Comparison of ENCODE assay signal across 19 mouse cellular contexts in the genomic region with DNA sequence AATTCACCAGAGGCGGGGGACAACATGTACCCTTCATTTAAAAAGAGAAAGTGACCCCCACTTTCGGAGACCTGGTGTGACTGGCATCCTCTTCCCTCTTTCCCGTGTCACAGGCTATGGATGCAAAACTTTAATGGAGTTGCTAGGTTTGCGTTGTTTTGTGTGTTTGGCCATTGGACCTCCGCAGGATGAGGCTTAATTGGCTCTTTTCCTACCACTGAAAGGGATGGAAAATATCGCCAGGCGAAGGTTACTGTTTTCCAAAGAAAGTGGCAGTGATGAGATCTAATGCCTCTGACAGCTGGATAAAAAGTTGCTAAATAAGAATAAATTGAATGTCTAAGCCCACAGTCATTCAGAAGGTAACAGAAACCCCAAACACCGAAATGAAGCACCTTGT.
DNase-seq lines count a peak whose midpoint lies in the region; ATAC-seq and TF ChIP-seq lines count a peak whose summit lies in the region.
"Had no signal": no experiment of that assay in that cellular context is flagged by ENCODE, and none has a peak within 500 bp of the region (broad histone marks: within the 10 kb centered on the region; RNA-seq: fewer than 3 reads in every experiment).

No protein-coding gene starts in this region.

- no peaks in the 10 kb centered on the region for H3K9me3 ChIP-seq in forebrain, embryonic 14.5 days (replicated peaks; ENCODE audit: control insufficient read depth, low read length)
- no peaks in the 10 kb centered on the region for H3K9me3 ChIP-seq in hindbrain, embryonic 16.5 days (ENCODE audit: control insufficient read depth, low read length)
- no peaks in the 10 kb centered on the region for H3K9me3 ChIP-seq in liver, embryonic 11.5 days (ENCODE audit: control insufficient read depth, low read length)
- H3K9me3 ChIP-seq: heart, embryonic 13.5 days had no signal

- peak overlapping the region; percentile 92 for H3K27ac ChIP-seq in layer of hippocampus, adult 2 months
- peak overlapping the region; percentile 16; the same call in 1 of the 2 replicates for H3K27ac ChIP-seq in forebrain, embryonic 14.5 days (ENCODE audit: low read depth, low read length)
- H3K27ac ChIP-seq in hindbrain, embryonic 16.5 days (ENCODE audit: low read depth, low read length): peak overlapping the region; percentile 63; the same call in 1 of the 2 replicates
- peak overlapping the region; percentile 90 for H3K27ac ChIP-seq in olfactory bulb, adult 2 months (ENCODE audit: insufficient read depth, low read depth, low read length)
- H3K27ac ChIP-seq in liver, embryonic 11.5 days (ENCODE audit: low read depth, low read length): no peak overlapping the region
- H3K27ac ChIP-seq: heart, embryonic 13.5 days had no signal

- no peaks in the 10 kb centered on the region; the same call in 1 of the 2 replicates for H3K36me3 ChIP-seq in forebrain, embryonic 14.5 days (ENCODE audit: control insufficient read depth, insufficient read depth, low read length)
- peaks cover 4% of the 10 kb centered on the region; the same call in 1 of the 2 replicates for H3K36me3 ChIP-seq in hindbrain, embryonic 16.5 days (ENCODE audit: control insufficient read depth, insufficient read depth, low read length)
- H3K36me3 ChIP-seq in liver, embryonic 11.5 days (ENCODE audit: control insufficient read depth, insufficient read depth, low read length): no peaks in the 10 kb centered on the region
- H3K36me3 ChIP-seq: heart, embryonic 13.5 days had no signal

- WGBS in forebrain, embryonic 14.5 days: 12% methylated on average over 8 of the region's 8 CpGs
- WGBS in hindbrain, embryonic 16.5 days: 69% methylated on average over 8 of the region's 8 CpGs
- 49% methylated on average over 8 of the region's 8 CpGs for WGBS in olfactory bulb, adult 2 months
- WGBS in liver, embryonic 11.5 days: 79% methylated on average over 8 of the region's 8 CpGs

- H3K4me3 ChIP-seq in layer of hippocampus, adult 2 months: no peak overlapping the region; the same call in 1 of the 2 replicates
- no peak overlapping the region for H3K4me3 ChIP-seq in forebrain, embryonic 14.5 days (ENCODE audit: low read depth, low read length)
- no peak overlapping the region for H3K4me3 ChIP-seq in hindbrain, embryonic 16.5 days (ENCODE audit: low read length)
- no peak overlapping the region for H3K4me3 ChIP-seq in olfactory bulb, adult 2 months (ENCODE audit: insufficient read depth, low read depth, low read length)
- H3K4me3 ChIP-seq in liver, embryonic 11.5 days (ENCODE audit: low read depth, low read length): no peak overlapping the region
- H3K4me3 ChIP-seq: erythroblast, embryonic 14.5 days; heart, embryonic 13.5 days had no signal

- no peak for TF ChIP-seq CTCF in layer of hippocampus, adult 2 months (conservative IDR thresholded peaks at IDR 0.05)
- TF ChIP-seq CTCF in olfactory bulb, adult 2 months (IDR thresholded peaks at IDR 0.05; ENCODE audit: insufficient read depth, low read depth, low read length): no peak

- no peaks in the 10 kb centered on the region for H3K27me3 ChIP-seq in forebrain, embryonic 14.5 days (replicated peaks; ENCODE audit: control insufficient read depth, insufficient read depth, low read length)
- no peaks in the 10 kb centered on the region for H3K27me3 ChIP-seq in hindbrain, embryonic 16.5 days (replicated peaks; ENCODE audit: control insufficient read depth, insufficient read depth, low read length)
- H3K27me3 ChIP-seq in liver, embryonic 11.5 days (replicated peaks; ENCODE audit: control insufficient read depth, insufficient read depth, low read length): no peaks in the 10 kb centered on the region
- H3K27me3 ChIP-seq: CH12.LX; heart, embryonic 13.5 days had no signal

- no peak overlapping the region for H3K4me2 ChIP-seq in forebrain, embryonic 14.5 days (ENCODE audit: low read length)
- H3K4me2 ChIP-seq in hindbrain, embryonic 16.5 days (ENCODE audit: low read length): no peak overlapping the region
- no peak overlapping the region for H3K4me2 ChIP-seq in liver, embryonic 11.5 days
- H3K4me2 ChIP-seq: heart, embryonic 13.5 days had no signal

- peak; percentile 29 for ATAC-seq in forebrain, embryonic 14.5 days
- no peak for ATAC-seq in hindbrain, embryonic 16.5 days
- no peak for ATAC-seq in liver, embryonic 11.5 days (replicated peaks; ENCODE audit: low FRiP score)
- ATAC-seq: intestine, postnatal 0 days had no signal

- TF ChIP-seq POLR2A in olfactory bulb, adult 2 months (IDR thresholded peaks at IDR 0.05; ENCODE audit: insufficient read depth, low read depth, low read length): no peak

- DNase-seq in layer of hippocampus, adult 2 months (ENCODE audit: low spot score in 2 of 2): no peak
- DNase-seq in layer of hippocampus, postnatal 10 days (ENCODE audit: low spot score in 2 of 2): no peak
- peak; percentile 29 for DNase-seq in forebrain, embryonic 14.5 days (ENCODE audit: low spot score)
- DNase-seq in kidney, adult 18-20 months: no peak
- no peak for DNase-seq in liver, embryonic 11.5 days (ENCODE audit: low spot score)
- DNase-seq: adrenal gland, postnatal 10 days; cerebellum, postnatal 36 days; heart, postnatal 36 days; kidney, postnatal 14 days; liver; lung, adult 2 months; lung, postnatal 36 days; thymus, postnatal 25 days had no signal

- no peak overlapping the region for H3K9ac ChIP-seq in forebrain, embryonic 14.5 days (ENCODE audit: low read length)
- no peak overlapping the region for H3K9ac ChIP-seq in hindbrain, embryonic 16.5 days (ENCODE audit: low read depth, low read length)
- H3K9ac ChIP-seq in liver, embryonic 11.5 days (ENCODE audit: low read depth, low read length): no peak overlapping the region
- H3K9ac ChIP-seq: heart, embryonic 13.5 days had no signal

- peaks cover 20% of the 10 kb centered on the region for H3K4me1 ChIP-seq in forebrain, embryonic 14.5 days (ENCODE audit: control insufficient read depth, insufficient read depth, low read length)
- H3K4me1 ChIP-seq in hindbrain, embryonic 16.5 days (ENCODE audit: control insufficient read depth, insufficient read depth, low read depth, low read length): 0 out of 2 replicates have a peak, but pooled peaks cover 3% of the 10 kb centered on the region
- H3K4me1 ChIP-seq in olfactory bulb, adult 2 months (ENCODE audit: control insufficient read depth, insufficient read depth, low read length): peaks cover 18% of the 10 kb centered on the region
- no peaks in the 10 kb centered on the region for H3K4me1 ChIP-seq in liver, embryonic 11.5 days (replicated peaks; ENCODE audit: control insufficient read depth, insufficient read depth, low read length)
